Mouse (Mus musculus) mammary gland, adult 2 months (tissue): ENCODE results near the gene Lyst. TPM values are rescaled to one million over a fixed set of nuclear protein-coding genes. Genes with fewer than 3 reads are reported as not detected.

Experiments
- polyA plus RNA-seq: library from polyadenylated mRNA; depleted of rRNA; stranded (reverse); fragments of >200 nt; gene quantifications from 2 replicates; pipeline ENCODE4 v1.2.3, GENCODE M21; 2012; ENCODE audit warnings: low replicate concordance; rRNA removed

The Lyst gene
- polyA plus RNA-seq: 6.9 and 8.6 TPM in 2 replicates

DNA sequence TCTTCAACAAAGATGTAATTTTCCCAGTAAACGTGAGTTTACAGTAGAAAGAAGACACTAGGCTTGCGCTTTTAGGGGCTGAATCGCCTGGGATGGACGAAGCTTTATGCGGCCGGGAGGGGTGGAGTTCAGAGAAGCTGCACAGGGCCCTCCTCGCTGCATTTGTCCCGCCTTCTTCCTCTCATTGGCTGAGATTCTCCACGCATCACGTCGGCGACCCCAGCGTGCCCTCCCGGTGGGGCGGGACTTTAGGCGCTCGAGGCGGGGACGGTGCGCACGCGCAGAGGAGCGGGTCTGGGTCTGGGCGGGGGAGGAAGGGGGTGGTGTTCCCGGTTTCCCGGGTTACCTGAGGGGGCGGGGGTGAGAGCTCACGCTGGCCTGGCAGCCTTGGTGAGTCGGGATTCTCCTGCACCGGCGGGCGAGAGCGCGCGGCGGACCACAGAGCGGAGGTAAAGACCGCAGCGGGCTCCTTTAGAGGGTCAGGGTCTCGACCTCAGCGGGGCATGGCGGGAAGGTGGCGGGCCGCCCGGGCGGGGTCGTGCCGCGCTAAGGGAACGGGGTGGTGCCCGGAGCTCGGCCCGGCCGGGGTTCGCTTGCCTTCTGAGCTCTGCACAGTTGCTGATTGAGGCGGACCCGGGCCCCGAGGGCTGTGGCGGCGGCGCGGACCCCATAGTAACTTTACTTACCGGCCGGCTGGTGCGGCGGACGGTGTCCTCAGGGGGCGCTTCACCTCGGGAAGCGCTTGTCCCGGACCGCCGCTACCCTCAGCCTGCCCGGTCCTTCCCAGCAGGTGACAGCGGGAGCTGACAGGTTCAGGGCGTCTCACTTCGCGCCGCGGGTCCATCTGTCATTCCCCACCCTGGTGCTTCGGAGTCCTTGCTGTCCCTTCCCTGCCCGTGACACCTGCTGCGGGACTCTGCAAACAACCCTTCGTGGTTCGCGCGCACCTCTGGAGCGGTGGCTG, at the start of gene Lyst:
Gene Lyst, plus strand, starts transcription at position 350 of the 964 bp plus-strand sequence.

DNA sequence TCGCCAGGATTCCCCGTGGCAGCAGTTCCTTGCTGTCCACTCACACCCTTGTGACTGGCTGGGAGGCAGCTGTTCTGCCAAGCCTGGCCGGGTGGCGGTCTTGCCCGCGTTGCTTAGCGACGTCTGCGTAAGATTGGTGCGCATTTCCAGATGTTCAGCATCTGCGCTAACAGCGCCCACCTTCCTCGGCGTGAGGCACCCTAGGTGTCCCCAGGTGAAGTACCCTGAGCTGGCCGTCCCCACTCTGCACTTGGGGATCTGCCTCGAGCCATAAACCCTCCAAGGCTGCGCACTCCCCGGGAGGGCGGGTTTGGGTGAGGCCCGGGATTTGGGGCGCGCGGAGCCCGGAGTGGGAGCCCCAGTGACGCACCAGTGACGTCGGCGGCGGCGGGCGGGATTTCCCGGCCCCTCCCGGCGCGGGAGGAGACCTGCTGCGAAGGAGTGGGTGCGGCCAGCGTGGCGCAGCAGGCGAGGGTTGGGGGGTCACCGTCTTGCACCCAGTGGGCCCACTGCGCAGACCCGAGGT, 193.8 kb downstream of the Lyst start, which contains the start of gene Gng4:
Gene Gng4, plus strand, starts transcription at position 166 of the 526 bp plus-strand sequence.

Other genes starting within 250 kb of the Lyst start
- 37.9 and 76.3 TPM in 2 replicates for gene Gpr137b, start 196.4 kb upstream of the Lyst start, polyA plus RNA-seq
- 271 and 283 TPM in 2 replicates for gene Nid1, start 152.8 kb upstream of the Lyst start, polyA plus RNA-seq
- 0.37 and 0.52 TPM in 2 replicates for gene Gng4, start 193.7 kb downstream of the Lyst start, polyA plus RNA-seq